Mouse (Mus musculus): Measurements from ENCODE around the gene Slc36a3. TPM values are rescaled to one million over a fixed set of nuclear protein-coding genes. Genes with fewer than 3 reads are reported as not detected.

The Slc36a3 gene
- not detected in 2 replicates for polyA plus RNA-seq (2014; fragmentation: Nextera tagmentation; extraction: Ambion mirVana)

DNA sequence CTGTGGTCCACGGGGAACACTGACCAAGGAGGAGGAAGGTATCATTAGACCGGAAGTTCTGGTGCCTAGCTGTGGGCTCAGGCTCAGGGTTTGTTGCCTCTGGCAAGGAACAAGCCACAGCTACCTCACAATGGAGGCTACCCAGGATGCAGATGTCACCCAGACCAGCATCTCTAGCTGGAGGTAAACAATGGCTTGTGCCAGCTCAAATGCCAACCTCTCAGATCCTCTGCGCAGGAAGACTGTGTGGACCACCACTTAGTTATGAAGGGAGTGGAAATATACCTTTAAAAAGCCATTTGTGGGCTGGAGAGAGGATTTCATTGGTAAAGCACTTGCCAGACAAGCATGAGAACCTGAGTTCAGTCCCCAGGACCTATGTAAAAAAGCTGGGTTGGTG, at the start of gene Slc36a3:
Slc36a3 (minus strand) TSS at position 101 of the 400 bp plus-strand sequence.
- Histone ChIP-seq H3K27me3 (ENCODE audit: control insufficient read depth, insufficient read depth, low read length) (no peaks in the 10 kb centered on the region), H3K27ac (ENCODE audit: low read depth, low read length) (no peak within 1 kb of the TSS), H3K4me2 (ENCODE audit: low read depth, low read length, severe bottlenecking) (no peak within 1 kb of the TSS), H3K4me1 (replicated peaks; ENCODE audit: control insufficient read depth, insufficient read depth, low read length) (no peaks in the 10 kb centered on the region), H3K4me3 (ENCODE audit: low read depth, low read length) (no peak within 1 kb of the TSS), H3K9me3 (ENCODE audit: control insufficient read depth, low read length) (no peaks in the 10 kb centered on the region), H3K36me3 (ENCODE audit: control insufficient read depth, insufficient read depth, low read length) (no peaks in the 10 kb centered on the region), H3K9ac (ENCODE audit: low read length) (no peak within 1 kb of the TSS)
- ATAC-seq (replicated peaks; ENCODE audit: low FRiP score) (no peak), DNase-seq (ENCODE audit: low spot score) (no peak)
- 88% methylated on average over 3 of the region's 3 CpGs for WGBS

DNA sequence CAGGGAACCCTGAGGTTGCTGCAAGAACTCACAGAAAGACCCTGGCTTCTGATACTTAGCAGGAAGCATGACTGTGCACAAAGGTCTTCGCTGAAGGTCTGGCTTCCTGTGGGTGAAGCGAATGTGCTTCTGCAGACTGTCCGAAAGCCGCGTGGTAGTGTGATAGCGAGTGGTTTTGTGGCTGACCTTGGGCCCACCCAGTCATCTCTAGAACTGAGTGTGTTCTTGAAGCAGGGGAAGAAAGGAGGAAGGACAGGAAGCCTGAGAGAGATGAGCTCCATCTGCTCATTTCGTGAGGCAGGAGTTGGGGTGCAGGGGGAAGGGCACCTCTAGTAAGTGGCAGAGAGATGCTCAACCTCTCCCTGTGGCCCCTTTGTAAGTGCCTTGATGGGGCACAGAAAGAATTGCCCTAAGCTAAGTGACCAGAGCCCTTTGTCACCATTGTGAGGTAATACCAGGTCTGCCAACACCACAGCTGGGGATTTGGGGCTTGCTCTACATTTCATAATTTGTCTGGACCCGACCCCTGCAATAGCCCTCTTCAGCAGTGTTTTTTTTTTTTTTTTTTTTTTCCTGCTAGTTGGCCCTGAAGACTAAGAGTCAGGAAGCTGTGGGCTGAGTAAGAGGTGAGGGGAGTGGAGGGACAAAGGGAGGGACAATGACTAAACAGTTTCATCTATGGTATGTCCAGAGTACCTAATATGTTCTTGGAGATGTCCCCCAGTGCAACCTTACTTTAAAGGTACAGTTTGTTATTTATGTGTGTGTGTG, 46.4 kb upstream of the Slc36a3 start:
- Histone ChIP-seq H3K4me1 (replicated peaks; ENCODE audit: control insufficient read depth, insufficient read depth, low read length) (no peaks in the 10 kb centered on the region), H3K9me3 (ENCODE audit: control insufficient read depth, low read length) (no peaks in the 10 kb centered on the region), H3K4me2 (ENCODE audit: low read depth, low read length, severe bottlenecking) (no peak overlapping the region), H3K27ac (ENCODE audit: low read depth, low read length) (no peak overlapping the region), H3K36me3 (ENCODE audit: control insufficient read depth, insufficient read depth, low read length) (no peaks in the 10 kb centered on the region), H3K4me3 (ENCODE audit: low read depth, low read length) (no peak overlapping the region), H3K27me3 (ENCODE audit: control insufficient read depth, insufficient read depth, low read length) (no peaks in the 10 kb centered on the region), H3K9ac (ENCODE audit: low read length) (no peak overlapping the region)
- ATAC-seq (replicated peaks; ENCODE audit: low FRiP score) (no peak), DNase-seq (ENCODE audit: low spot score) (no peak)
- WGBS: 82% methylated on average over 8 of the region's 8 CpGs

DNA sequence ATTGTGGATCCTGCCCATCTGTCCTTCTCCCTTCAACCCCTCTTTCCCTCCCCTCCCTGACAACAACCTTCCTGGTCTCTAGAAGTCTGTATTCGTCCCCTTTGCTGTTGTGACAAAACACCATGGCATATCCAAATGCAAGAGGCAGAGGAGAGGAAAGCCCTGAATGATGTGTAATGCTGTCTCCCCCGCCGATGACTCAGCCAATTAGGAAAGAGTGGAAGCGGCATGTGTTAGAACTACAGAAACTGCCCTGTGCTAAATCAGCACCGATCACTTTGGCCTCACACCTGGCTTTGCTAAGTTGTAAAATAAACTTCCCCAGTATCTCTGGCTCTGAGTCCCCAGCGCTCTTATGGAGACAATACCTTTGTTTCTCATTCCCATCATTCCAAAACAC, 45.6 kb upstream of the Slc36a3 start:
- no peaks in the 10 kb centered on the region for H3K4me1 ChIP-seq (replicated peaks; ENCODE audit: control insufficient read depth, insufficient read depth, low read length)
- DNase-seq (ENCODE audit: low spot score): no peak
- no peaks in the 10 kb centered on the region for H3K9me3 ChIP-seq (ENCODE audit: control insufficient read depth, low read length)
- H3K4me2 ChIP-seq (ENCODE audit: low read depth, low read length, severe bottlenecking): no peak overlapping the region
- H3K9ac ChIP-seq (ENCODE audit: low read length): no peak overlapping the region
- WGBS: 72% methylated on average over 6 of the region's 6 CpGs
- no peak overlapping the region for H3K27ac ChIP-seq (ENCODE audit: low read depth, low read length)
- no peak overlapping the region for H3K4me3 ChIP-seq (ENCODE audit: low read depth, low read length)
- ATAC-seq (replicated peaks; ENCODE audit: low FRiP score): no peak
- no peaks in the 10 kb centered on the region for H3K36me3 ChIP-seq (ENCODE audit: control insufficient read depth, insufficient read depth, low read length)
- H3K27me3 ChIP-seq (ENCODE audit: control insufficient read depth, insufficient read depth, low read length): no peaks in the 10 kb centered on the region

DNA sequence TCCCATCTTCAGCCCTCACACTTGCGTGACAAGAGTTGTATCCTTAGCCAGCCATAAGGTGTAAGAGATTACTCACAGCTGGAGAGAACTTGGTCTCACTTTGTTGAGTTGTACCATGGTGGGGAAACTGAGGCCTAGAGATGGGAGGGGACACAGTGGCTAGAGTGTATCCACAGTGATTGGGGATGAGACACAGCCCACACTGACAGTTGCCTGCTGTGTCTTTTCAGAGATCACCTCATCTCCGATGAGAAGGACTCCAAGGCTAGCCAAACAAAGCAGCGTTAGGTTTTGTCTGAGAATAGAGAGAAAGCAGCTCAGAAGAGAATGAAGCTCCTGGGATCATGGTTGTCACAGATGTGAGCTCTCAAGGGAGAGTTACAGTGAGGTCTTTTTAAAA, 38.7 kb upstream of the Slc36a3 start:
- H3K9me3 ChIP-seq (ENCODE audit: control insufficient read depth, low read length): no peaks in the 10 kb centered on the region
- no peaks in the 10 kb centered on the region for H3K36me3 ChIP-seq (ENCODE audit: control insufficient read depth, insufficient read depth, low read length)
- DNase-seq (ENCODE audit: low spot score): no peak
- H3K27ac ChIP-seq (ENCODE audit: low read depth, low read length): no peak overlapping the region
- no peak for ATAC-seq (replicated peaks; ENCODE audit: low FRiP score)
- H3K27me3 ChIP-seq (ENCODE audit: control insufficient read depth, insufficient read depth, low read length): no peaks in the 10 kb centered on the region
- no peak overlapping the region for H3K4me2 ChIP-seq (ENCODE audit: low read depth, low read length, severe bottlenecking)
- H3K4me1 ChIP-seq (replicated peaks; ENCODE audit: control insufficient read depth, insufficient read depth, low read length): no peaks in the 10 kb centered on the region
- no peak overlapping the region for H3K9ac ChIP-seq (ENCODE audit: low read length)
- WGBS: 85% methylated on average over 3 of the region's 3 CpGs
- no peak overlapping the region for H3K4me3 ChIP-seq (ENCODE audit: low read depth, low read length)

DNA sequence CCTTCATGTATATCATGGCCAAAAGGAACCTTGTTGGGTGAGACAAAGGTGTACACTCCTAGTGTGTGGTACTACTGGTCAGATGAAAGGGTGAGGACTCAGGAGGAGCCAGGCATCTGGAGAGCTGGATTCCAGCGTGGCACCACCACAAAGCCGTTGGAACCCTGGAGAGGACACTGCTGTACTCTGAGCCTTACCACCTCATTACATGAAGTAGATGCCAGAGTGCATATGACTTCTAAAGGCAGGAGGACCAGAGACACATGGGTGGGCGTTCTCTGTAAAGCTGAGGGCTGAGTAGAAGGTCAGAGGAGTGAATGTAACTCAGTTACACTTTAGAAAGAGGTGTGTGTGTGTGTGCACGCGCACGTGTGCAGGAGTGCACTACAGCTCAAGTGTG, 36.3 kb upstream of the Slc36a3 start:
- 78% methylated on average over 6 of the region's 6 CpGs for WGBS
- no peak overlapping the region for H3K4me3 ChIP-seq (ENCODE audit: low read depth, low read length)
- no peaks in the 10 kb centered on the region for H3K27me3 ChIP-seq (ENCODE audit: control insufficient read depth, insufficient read depth, low read length)
- no peak overlapping the region for H3K9ac ChIP-seq (ENCODE audit: low read length)
- H3K36me3 ChIP-seq (ENCODE audit: control insufficient read depth, insufficient read depth, low read length): no peaks in the 10 kb centered on the region
- H3K9me3 ChIP-seq (ENCODE audit: control insufficient read depth, low read length): no peaks in the 10 kb centered on the region
- no peak for ATAC-seq (replicated peaks; ENCODE audit: low FRiP score)
- H3K4me1 ChIP-seq (replicated peaks; ENCODE audit: control insufficient read depth, insufficient read depth, low read length): no peaks in the 10 kb centered on the region
- no peak overlapping the region for H3K27ac ChIP-seq (ENCODE audit: low read depth, low read length)
- no peak for DNase-seq (ENCODE audit: low spot score)
- H3K4me2 ChIP-seq (ENCODE audit: low read depth, low read length, severe bottlenecking): no peak overlapping the region

DNA sequence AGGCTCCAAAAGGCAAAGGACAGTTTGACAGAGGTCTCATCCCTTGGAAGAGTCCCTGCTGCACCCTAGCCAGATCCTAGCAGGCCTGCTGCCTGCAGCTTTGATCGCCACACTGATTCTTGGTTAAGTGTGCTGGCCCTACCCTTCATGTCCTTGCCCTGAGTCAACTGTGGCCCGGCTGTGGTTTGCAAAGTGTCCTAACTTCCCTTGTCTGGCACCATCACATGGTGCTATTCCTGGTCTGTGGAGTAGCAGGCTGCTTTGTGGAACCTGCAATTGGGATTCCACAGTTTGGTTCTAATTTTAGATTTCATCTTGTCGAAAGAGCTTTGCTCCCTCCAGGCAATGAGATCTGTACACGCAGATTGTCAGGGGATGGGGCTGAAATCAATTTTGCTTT, 35.8 kb upstream of the Slc36a3 start:
- no peak overlapping the region for H3K9ac ChIP-seq (ENCODE audit: low read length)
- no peak overlapping the region for H3K4me2 ChIP-seq (ENCODE audit: low read depth, low read length, severe bottlenecking)
- H3K4me1 ChIP-seq (replicated peaks; ENCODE audit: control insufficient read depth, insufficient read depth, low read length): no peaks in the 10 kb centered on the region
- H3K36me3 ChIP-seq (ENCODE audit: control insufficient read depth, insufficient read depth, low read length): no peaks in the 10 kb centered on the region
- H3K9me3 ChIP-seq (ENCODE audit: control insufficient read depth, low read length): no peaks in the 10 kb centered on the region
- no peaks in the 10 kb centered on the region for H3K27me3 ChIP-seq (ENCODE audit: control insufficient read depth, insufficient read depth, low read length)
- no peak for DNase-seq (ENCODE audit: low spot score)
- no peak overlapping the region for H3K27ac ChIP-seq (ENCODE audit: low read depth, low read length)
- 83% methylated on average over 4 of the region's 4 CpGs for WGBS
- H3K4me3 ChIP-seq (ENCODE audit: low read depth, low read length): no peak overlapping the region
- ATAC-seq (replicated peaks; ENCODE audit: low FRiP score): no peak

DNA sequence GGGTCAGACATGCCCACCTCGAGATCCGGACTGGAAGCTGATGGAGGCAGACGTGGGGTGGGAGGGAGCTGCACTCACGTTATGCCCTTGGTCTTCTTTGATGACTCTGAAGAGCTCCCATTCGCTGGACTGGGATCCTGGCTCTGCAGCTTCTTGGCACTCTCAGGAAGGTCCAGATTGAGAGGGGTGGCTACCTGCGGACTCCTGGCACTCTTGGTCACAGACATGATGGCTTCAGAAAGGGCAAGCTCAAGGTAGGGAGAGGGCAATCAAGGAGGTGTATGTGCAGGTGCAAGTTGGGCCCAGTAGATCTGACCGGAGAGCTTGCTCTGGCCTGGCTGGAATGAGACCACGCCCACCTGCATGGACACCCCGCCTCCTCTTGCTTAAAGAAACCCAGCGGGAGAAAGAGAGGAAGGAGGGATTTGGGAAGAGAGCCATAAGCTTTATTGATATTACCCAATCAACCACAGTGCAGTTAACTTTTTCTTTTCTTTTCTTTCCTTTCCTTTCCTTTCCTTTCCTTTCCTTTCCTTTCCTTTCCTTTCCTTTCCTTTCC, 33.3 kb upstream of the Slc36a3 start, which contains the start of gene Slc36a2:
Slc36a2 (minus strand) TSS at position 345 of the 559 bp plus-strand sequence.
- H3K4me1 ChIP-seq (replicated peaks; ENCODE audit: control insufficient read depth, insufficient read depth, low read length): no peaks in the 10 kb centered on the region
- H3K4me3 ChIP-seq (ENCODE audit: low read depth, low read length): no peak within 1 kb of the TSS
- H3K4me2 ChIP-seq (ENCODE audit: low read depth, low read length, severe bottlenecking): no peak within 1 kb of the TSS
- WGBS: 24% methylated on average over 10 of the region's 10 CpGs
- no peak within 1 kb of the TSS for H3K27ac ChIP-seq (ENCODE audit: low read depth, low read length)
- H3K9me3 ChIP-seq (ENCODE audit: control insufficient read depth, low read length): no peaks in the 10 kb centered on the region
- ATAC-seq (replicated peaks; ENCODE audit: low FRiP score) (no peak), DNase-seq (ENCODE audit: low spot score) (no peak)
- H3K27me3 ChIP-seq (ENCODE audit: control insufficient read depth, insufficient read depth, low read length): no peaks in the 10 kb centered on the region
- no peaks in the 10 kb centered on the region for H3K36me3 ChIP-seq (ENCODE audit: control insufficient read depth, insufficient read depth, low read length)
- H3K9ac ChIP-seq (ENCODE audit: low read length): no peak within 1 kb of the TSS

DNA sequence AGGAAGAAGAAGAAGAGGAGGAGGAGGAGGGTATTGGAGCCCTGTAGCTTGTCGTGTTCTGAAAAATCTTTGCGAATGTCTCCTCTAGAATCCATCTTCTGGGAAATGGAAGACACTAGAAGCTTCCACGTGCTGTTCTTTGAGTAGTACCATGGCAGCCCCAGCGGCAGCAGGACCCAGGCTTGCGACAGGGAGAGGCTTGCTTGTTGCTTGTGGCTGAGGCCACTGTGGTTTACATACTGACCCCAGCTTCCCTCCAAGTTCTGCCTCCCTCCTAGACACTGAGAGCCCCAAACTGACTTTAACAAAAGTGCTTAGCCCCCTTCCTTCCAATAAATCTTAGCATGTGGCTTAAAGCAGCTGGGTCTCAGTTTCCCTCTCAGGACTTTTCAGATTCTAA, 32.7 kb upstream of the Slc36a3 start:
- no peaks in the 10 kb centered on the region for H3K36me3 ChIP-seq (ENCODE audit: control insufficient read depth, insufficient read depth, low read length)
- H3K9me3 ChIP-seq (ENCODE audit: control insufficient read depth, low read length): no peaks in the 10 kb centered on the region
- no peaks in the 10 kb centered on the region for H3K27me3 ChIP-seq (ENCODE audit: control insufficient read depth, insufficient read depth, low read length)
- DNase-seq (ENCODE audit: low spot score) (no peak), ATAC-seq (replicated peaks; ENCODE audit: low FRiP score) (no peak)
- H3K4me3 ChIP-seq (ENCODE audit: low read depth, low read length): no peak overlapping the region
- WGBS: 89% methylated on average over 5 of the region's 5 CpGs
- H3K4me1 ChIP-seq (replicated peaks; ENCODE audit: control insufficient read depth, insufficient read depth, low read length): no peaks in the 10 kb centered on the region
- no peak overlapping the region for H3K9ac ChIP-seq (ENCODE audit: low read length)
- no peak overlapping the region for H3K27ac ChIP-seq (ENCODE audit: low read depth, low read length)
- no peak overlapping the region for H3K4me2 ChIP-seq (ENCODE audit: low read depth, low read length, severe bottlenecking)

DNA sequence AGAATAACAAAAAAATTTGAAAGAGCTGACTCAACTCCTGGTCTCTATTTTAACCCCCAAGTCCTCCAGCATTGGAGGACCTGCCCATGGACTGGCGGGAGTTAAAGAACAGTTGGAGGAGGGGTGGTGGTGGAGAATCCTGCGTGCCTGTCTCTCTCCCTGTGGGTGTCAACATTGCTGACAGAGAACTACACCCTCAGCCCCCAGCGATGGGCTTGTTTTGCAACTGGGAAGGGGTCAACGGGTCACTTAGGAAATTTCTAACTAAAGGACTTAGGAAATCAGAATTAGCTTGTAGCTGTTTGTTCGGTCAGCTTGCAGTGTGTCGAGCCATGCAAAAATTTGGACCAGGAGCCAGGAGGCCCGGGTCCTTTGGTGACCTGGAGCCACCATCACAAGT, 31.6 kb upstream of the Slc36a3 start:
- ATAC-seq (replicated peaks; ENCODE audit: low FRiP score) (no peak), DNase-seq (ENCODE audit: low spot score) (no peak)
- WGBS: 67% methylated on average over 7 of the region's 7 CpGs
- Histone ChIP-seq H3K27me3 (ENCODE audit: control insufficient read depth, insufficient read depth, low read length) (no peaks in the 10 kb centered on the region), H3K4me1 (replicated peaks; ENCODE audit: control insufficient read depth, insufficient read depth, low read length) (no peaks in the 10 kb centered on the region), H3K36me3 (ENCODE audit: control insufficient read depth, insufficient read depth, low read length) (no peaks in the 10 kb centered on the region), H3K4me3 (ENCODE audit: low read depth, low read length) (no peak overlapping the region), H3K9me3 (ENCODE audit: control insufficient read depth, low read length) (no peaks in the 10 kb centered on the region), H3K4me2 (ENCODE audit: low read depth, low read length, severe bottlenecking) (no peak overlapping the region), H3K27ac (ENCODE audit: low read depth, low read length) (no peak overlapping the region), H3K9ac (ENCODE audit: low read length) (no peak overlapping the region)
